8 mouse cellular contexts compared by ENCODE assay signal in the genomic region with DNA sequence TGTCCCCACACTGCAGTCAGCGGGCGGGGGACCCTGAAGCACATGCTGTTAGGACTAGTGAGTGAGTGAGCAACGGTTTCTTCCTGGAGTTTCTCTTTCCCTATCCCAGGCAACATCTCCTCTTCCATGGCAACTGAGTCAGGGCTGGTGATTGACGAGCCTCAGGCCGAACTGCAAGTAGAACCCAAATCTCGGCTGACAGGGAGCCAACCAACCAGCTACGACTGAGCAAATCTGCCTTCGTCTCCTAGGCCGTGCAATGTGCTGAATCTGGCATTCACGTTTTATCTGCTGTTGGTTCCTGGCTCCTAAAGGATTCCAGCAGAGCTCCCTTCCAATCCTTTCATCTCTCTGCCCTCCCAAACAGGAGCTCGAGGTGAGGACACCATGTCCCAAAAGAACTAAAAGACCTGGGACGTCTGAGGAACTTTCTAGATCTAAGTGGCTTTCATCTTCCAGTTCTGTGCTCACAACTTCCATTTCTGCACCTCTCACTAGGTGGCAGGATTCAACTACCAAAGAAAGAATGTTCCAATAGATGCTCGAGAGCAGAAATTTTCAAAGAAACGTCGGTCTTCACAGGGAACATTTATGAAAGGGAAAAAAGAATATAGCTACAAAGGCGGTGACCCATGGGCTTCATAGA. TPM values are rescaled to one million over a fixed set of nuclear protein-coding genes. Genes with fewer than 3 reads are reported as not detected.
DNase-seq lines count a peak whose midpoint lies in the region; ATAC-seq and TF ChIP-seq lines count a peak whose summit lies in the region.

No protein-coding gene starts in this region.

- peak; percentile 89 for TF ChIP-seq CTCF in layer of hippocampus, adult 2 months (conservative IDR thresholded peaks at IDR 0.05)

- peak overlapping the region; percentile 41 for H3K4me2 ChIP-seq in heart, embryonic 16.5 days (ENCODE audit: low read depth, low read length)

- ATAC-seq in common myeloid progenitor, adult 5-6 weeks (replicated peaks; ENCODE audit: low read depth, poor library complexity, severe bottlenecking), result peak; percentile 58; the same call in 1 of the 2 replicates
- ATAC-seq in heart, embryonic 16.5 days (replicated peaks; ENCODE audit: extremely low read depth, insufficient read depth, low FRiP score), result no peak

- WGBS in heart, embryonic 16.5 days, result 22% methylated on average over 16 of the region's 16 CpGs

- H3K9ac ChIP-seq in heart, embryonic 16.5 days (ENCODE audit: low read length), result peak overlapping the region; percentile 55

- peaks cover 4% of the 10 kb centered on the region for H3K9me3 ChIP-seq in heart, embryonic 16.5 days (replicated peaks; ENCODE audit: control insufficient read depth, low read length)

- DNase-seq in gastrocnemius, adult 18-20 months (ENCODE audit: low spot score), result peak; percentile 50
- no peak for DNase-seq in gastrocnemius, postnatal 10 days
- DNase-seq in CD4-positive helper T cell, adult 2 months (ENCODE audit: low read depth, low spot score), result peak; percentile 14
- DNase-seq in layer of hippocampus, adult 2 months (ENCODE audit: low spot score in 2 of 2), result peak; percentile 51 to 63
- peak; percentile 79 for DNase-seq in lung, postnatal 36 days
- peak; percentile 47 for DNase-seq in telencephalon, adult 2 months (ENCODE audit: low read depth, low spot score)

- H3K27ac ChIP-seq in heart, embryonic 16.5 days (ENCODE audit: low read length), result 0 out of 2 replicates have a peak overlapping the region, but pooled peaks have one; percentile 7
- H3K27ac ChIP-seq in layer of hippocampus, adult 2 months, result no peak overlapping the region

- H3K36me3 ChIP-seq in heart, embryonic 16.5 days (ENCODE audit: control insufficient read depth, insufficient read depth), result no peaks in the 10 kb centered on the region

- H3K4me1 ChIP-seq in heart, embryonic 16.5 days (ENCODE audit: control insufficient read depth, insufficient read depth, low read length), result peaks cover 15% of the 10 kb centered on the region

- 0 out of 2 replicates have a peak overlapping the region, but pooled peaks have one; percentile 13 for H3K4me3 ChIP-seq in heart, embryonic 16.5 days (ENCODE audit: low read length)
- H3K4me3 ChIP-seq in layer of hippocampus, adult 2 months, result no peak overlapping the region

- no peaks in the 10 kb centered on the region for H3K27me3 ChIP-seq in heart, embryonic 16.5 days (ENCODE audit: control insufficient read depth, insufficient read depth, low read length)

RNA-seq across cellular contexts. Expression of gene Synpo2, which starts 1.6 kb away (rescaled TPM):
- 100 to 1,000 TPM; 284 TPM for total RNA-seq in gastrocnemius, adult 18-20 months (2021)
- 100 to 1,000 TPM; 154 to 156 TPM for total RNA-seq in gastrocnemius, postnatal 10 days (2021)
- total RNA-seq in common myeloid progenitor, adult 5-6 weeks (2017), result 2.7 and 4.3 TPM in 2 replicates
- polyA plus RNA-seq in heart, embryonic 16.5 days (2015; fragmentation: Nextera tagmentation; extraction: Ambion mirVana), result 11.4 and 11.5 TPM in 2 replicates
- 1 to 10 TPM; 3.4 to 3.7 TPM for total RNA-seq in layer of hippocampus, adult 2 months (2021)

RNA-seq across cellular contexts. Expression of gene Sec24d, which starts 32.9 kb away (rescaled TPM):
- 1 to 10 TPM; 4.9 to 9.4 TPM for total RNA-seq in gastrocnemius, adult 18-20 months (2021)
- 10 to 100 TPM; 32.2 to 41.4 TPM for total RNA-seq in gastrocnemius, postnatal 10 days (2021)
- 19.4 and 19.9 TPM in 2 replicates for total RNA-seq in common myeloid progenitor, adult 5-6 weeks (2017)
- 61.6 and 66.3 TPM in 2 replicates for polyA plus RNA-seq in heart, embryonic 16.5 days (2015; fragmentation: Nextera tagmentation; extraction: Ambion mirVana)
- 10 to 100 TPM; 23.8 to 36.0 TPM for total RNA-seq in layer of hippocampus, adult 2 months (2021)

Comparison
In these comparisons a context has a peak if more than half of its experiments do, and no peak if none do; other contexts are left out.
1. RNA of gene Synpo2, which starts 1.6 kb away (total RNA-seq): 284 TPM in gastrocnemius, adult 18-20 months and 154 to 156 TPM in gastrocnemius, postnatal 10 days; 3.4 to 3.7 TPM in layer of hippocampus, adult 2 months and 2.7 to 4.3 TPM in common myeloid progenitor, adult 5-6 weeks; every median in the first group is over 10 times any median in the second.